In the genomic region with DNA sequence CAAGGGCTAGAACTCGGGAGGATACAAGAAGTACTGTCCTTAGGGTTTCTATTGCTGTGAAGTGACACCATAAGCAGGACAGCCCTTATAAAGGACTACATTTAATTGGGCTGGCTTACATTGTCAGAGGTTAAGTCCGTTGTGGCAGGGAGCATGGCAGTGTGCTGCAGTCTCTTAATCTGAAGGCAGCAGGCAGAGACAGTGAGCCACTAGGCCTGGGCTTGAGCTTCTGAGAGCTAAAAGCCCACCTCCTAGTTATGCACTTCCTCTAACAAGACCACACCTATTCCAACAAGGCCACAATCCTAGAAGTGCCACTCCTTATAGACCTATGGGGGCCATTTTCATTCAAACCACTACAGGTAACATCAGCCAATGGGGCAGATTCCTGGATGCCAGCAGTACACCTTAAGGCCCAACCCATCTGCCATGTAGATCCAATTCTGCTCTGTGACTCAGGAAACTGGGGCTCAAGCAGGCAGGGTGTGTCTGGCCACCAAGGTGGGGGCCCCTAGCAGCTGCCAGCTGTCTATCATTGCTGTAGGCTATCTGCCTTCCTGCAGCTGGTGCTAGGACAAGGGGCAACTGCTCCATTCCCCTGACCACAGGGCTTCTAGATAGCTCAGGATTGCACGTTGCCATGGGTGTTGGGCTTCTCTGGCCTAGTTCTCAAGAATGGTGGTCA, we compare ENCODE assay signal across 11 mouse cellular contexts. TPM values are rescaled to one million over a fixed set of nuclear protein-coding genes. Genes with fewer than 3 reads are reported as not detected.
DNase-seq lines count a peak whose midpoint lies in the region; ATAC-seq and TF ChIP-seq lines count a peak whose summit lies in the region.
"Had no signal": no experiment of that assay in that cellular context is flagged by ENCODE, and none has a peak within 500 bp of the region (broad histone marks: within the 10 kb centered on the region; RNA-seq: fewer than 3 reads in every experiment).

No protein-coding gene starts in this region.

- 58% methylated on average over 3 of the region's 3 CpGs for WGBS in liver, embryonic 11.5 days

- peaks cover 64% of the 10 kb centered on the region for H3K36me3 ChIP-seq in G1E (replicated peaks)
- peaks cover 4% of the 10 kb centered on the region for H3K36me3 ChIP-seq in liver, embryonic 11.5 days (ENCODE audit: control insufficient read depth, insufficient read depth, low read length)

- H3K27me3 ChIP-seq in G1E (ENCODE audit: insufficient read depth, low read length) = no peaks in the 10 kb centered on the region
- no peaks in the 10 kb centered on the region for H3K27me3 ChIP-seq in liver, embryonic 11.5 days (replicated peaks; ENCODE audit: control insufficient read depth, insufficient read depth, low read length)
- H3K27me3 ChIP-seq: limb, embryonic 15.5 days had no signal

- TF ChIP-seq CTCF in G1E (IDR thresholded peaks at IDR 0.05; ENCODE audit: low read depth, low read length) = no peak

- no peak overlapping the region for H3K4me2 ChIP-seq in liver, embryonic 11.5 days
- H3K4me2 ChIP-seq: limb, embryonic 15.5 days had no signal

- peak overlapping the region; percentile 59 for H3K27ac ChIP-seq in liver, embryonic 11.5 days (ENCODE audit: low read depth, low read length)
- H3K27ac ChIP-seq: limb, embryonic 15.5 days had no signal

- peaks cover 11% of the 10 kb centered on the region for H3K4me1 ChIP-seq in G1E (ENCODE audit: insufficient read depth, low read depth, low read length)
- H3K4me1 ChIP-seq in liver, embryonic 11.5 days (replicated peaks; ENCODE audit: control insufficient read depth, insufficient read depth, low read length) = peaks cover 7% of the 10 kb centered on the region; the same call in 1 of the 2 replicates

- H3K9ac ChIP-seq in liver, embryonic 11.5 days (ENCODE audit: low read depth, low read length) = no peak overlapping the region
- H3K9ac ChIP-seq: limb, embryonic 15.5 days had no signal

- peak; percentile 75 for ATAC-seq in G1E (ENCODE audit: extremely low read depth, insufficient number of reproducible peaks, low FRiP score, poor library complexity, severe bottlenecking)
- ATAC-seq in liver, embryonic 11.5 days (replicated peaks; ENCODE audit: low FRiP score) = peak; percentile 97

- H3K4me3 ChIP-seq in G1E (ENCODE audit: low read depth, low read length) = no peak overlapping the region
- H3K4me3 ChIP-seq in liver, embryonic 11.5 days (ENCODE audit: low read depth, low read length) = no peak overlapping the region
- H3K4me3 ChIP-seq: limb, embryonic 15.5 days had no signal

- DNase-seq in G1E (ENCODE audit: low spot score) = no peak
- peak; percentile 29 for DNase-seq in c-Kit-positive CD71-positive TER-119-negative erythroid progenitor cells, embryonic 14.5 days (ENCODE audit: low read depth)
- no peak for DNase-seq in liver, embryonic 11.5 days (ENCODE audit: low spot score)
- DNase-seq in spleen, postnatal 4 days (ENCODE audit: low spot score in 2 of 2) = peak; percentile 57 to 75
- no peak for DNase-seq in kidney, adult 18-20 months
- DNase-seq in urinary bladder, adult 2 months (ENCODE audit: low spot score) = no peak
- DNase-seq in urinary bladder, postnatal 14 days (ENCODE audit: low spot score) = no peak
- DNase-seq: heart, adult 11 months; kidney, adult 9 months; thymus, postnatal 4 days had no signal

- H3K9me3 ChIP-seq in G1E (replicated peaks) = no peaks in the 10 kb centered on the region
- H3K9me3 ChIP-seq in liver, embryonic 11.5 days (ENCODE audit: control insufficient read depth, low read length) = no peaks in the 10 kb centered on the region
- H3K9me3 ChIP-seq: limb, embryonic 15.5 days had no signal

RNA-seq across cellular contexts. Expression of gene Pepd, which starts 56.7 kb away (rescaled TPM):
- 12.2 and 12.7 TPM in 2 replicates for total RNA-seq in G1E (2014; fragmentation: Nextera tagmentation)
- total RNA-seq in G1E (2017) = 51.0 and 53.2 TPM in 2 replicates
- polyA plus RNA-seq in G1E (2012) = 10.0 and 11.1 TPM in 2 replicates
- polyA plus RNA-seq in liver, embryonic 11.5 days (2014; fragmentation: Nextera tagmentation; extraction: Ambion mirVana) = 53.4 and 55.7 TPM in 2 replicates
- polyA plus RNA-seq in urinary bladder, adult 2 months (2012; rRNA removed) = 53.7 and 63.9 TPM in 2 replicates

Comparison
In these comparisons a context has a peak if more than half of its experiments do, and no peak if none do; other contexts are left out.
1. DNase-seq: peak in c-Kit-positive CD71-positive TER-119-negative erythroid progenitor cells, embryonic 14.5 days (single experiment) and spleen, postnatal 4 days (2 of 2); none in G1E (single experiment), liver, embryonic 11.5 days (single experiment), kidney, adult 18-20 months (single experiment), urinary bladder, adult 2 months (single experiment) and urinary bladder, postnatal 14 days (single experiment).